In the genomic region with DNA sequence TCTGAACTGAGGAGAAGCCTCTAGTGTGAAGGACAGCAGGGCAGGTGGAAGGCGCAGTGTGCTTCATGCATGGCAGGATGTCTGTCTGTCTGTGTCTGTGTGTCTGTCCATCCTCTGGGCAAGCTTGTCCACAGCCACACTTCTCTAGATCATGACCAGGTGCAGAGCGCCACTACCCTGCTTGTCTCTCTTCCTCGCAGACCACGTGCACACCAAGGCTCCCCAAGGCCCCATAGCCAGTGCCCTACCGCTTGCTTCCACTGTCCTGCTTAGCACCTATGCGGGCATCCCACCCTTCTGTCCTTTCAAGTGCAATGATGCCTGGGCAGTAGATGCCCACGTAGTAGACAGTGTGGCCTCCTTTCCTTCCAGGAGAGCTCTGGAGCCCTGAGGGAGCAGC, we compare ENCODE assay signal across 24 mouse cellular contexts.
"Had no signal": no experiment of that assay in that cellular context is flagged by ENCODE, and none has a peak within 500 bp of the region (broad histone marks: within the 10 kb centered on the region; RNA-seq: fewer than 3 reads in every experiment).

No protein-coding gene starts in this region.

- DNase-seq: gastrocnemius, postnatal 14 days; gastrocnemius, postnatal 36 days; heart, adult 18-20 months; heart, postnatal 10 days; heart, postnatal 4 days; kidney, adult 11 months; kidney, adult 2 months; kidney, adult 9 months; kidney, postnatal 14 days; kidney, postnatal 36 days; layer of hippocampus, adult 9-11 months; layer of hippocampus, postnatal 36 days; left cerebral cortex, postnatal 4 days had no signal

- H3K4me1 ChIP-seq: heart, embryonic 10.5 days; limb, embryonic 13.5 days; limb, embryonic 15.5 days; liver, embryonic 12.5 days had no signal

- ATAC-seq: liver, embryonic 12.5 days had no signal

- H3K9ac ChIP-seq: heart, embryonic 12.5 days; hindbrain, embryonic 12.5 days; hindbrain, embryonic 14.5 days; kidney, embryonic 15.5 days; limb, embryonic 13.5 days; limb, embryonic 15.5 days; liver, embryonic 12.5 days; liver, embryonic 14.5 days had no signal

- H3K27me3 ChIP-seq: hindbrain, embryonic 12.5 days; kidney, embryonic 15.5 days; limb, embryonic 13.5 days had no signal

- H3K4me2 ChIP-seq: heart, embryonic 12.5 days; hindbrain, embryonic 12.5 days; hindbrain, embryonic 14.5 days; kidney, embryonic 15.5 days; limb, embryonic 13.5 days; limb, embryonic 15.5 days; liver, embryonic 12.5 days had no signal

- H3K9me3 ChIP-seq: heart, embryonic 10.5 days; heart, embryonic 12.5 days; hindbrain, embryonic 10.5 days; hindbrain, embryonic 12.5 days; kidney, embryonic 15.5 days; limb, embryonic 13.5 days; limb, embryonic 15.5 days; liver, embryonic 12.5 days had no signal

- H3K4me3 ChIP-seq: heart, embryonic 10.5 days; heart, embryonic 12.5 days; hindbrain, embryonic 10.5 days; hindbrain, embryonic 12.5 days; kidney, embryonic 15.5 days; limb, embryonic 13.5 days; limb, embryonic 15.5 days; liver, embryonic 12.5 days had no signal

- H3K36me3 ChIP-seq: heart, embryonic 10.5 days; heart, embryonic 12.5 days; hindbrain, embryonic 10.5 days; hindbrain, embryonic 12.5 days; kidney, embryonic 15.5 days; limb, embryonic 13.5 days; limb, embryonic 15.5 days; liver, embryonic 12.5 days had no signal

- H3K27ac ChIP-seq: heart, embryonic 10.5 days; hindbrain, embryonic 10.5 days; hindbrain, embryonic 12.5 days; hindbrain, embryonic 14.5 days; kidney, embryonic 15.5 days; kidney, postnatal 0 days; limb, embryonic 13.5 days; limb, embryonic 15.5 days; liver, embryonic 12.5 days; liver, embryonic 14.5 days had no signal
